Mouse (Mus musculus) cortical plate, adult 2 months (tissue): ENCODE measurements around the gene Auts2. TPM values are rescaled to one million over a fixed set of nuclear protein-coding genes. Genes with fewer than 3 reads are reported as not detected.

Experiments used
- H3K27ac ChIP-seq: fragments of 200-500 bp; 2 replicates; pipeline ENCODE4 v1.5.1; 2012; ENCODE audit warnings: low read length, control low read depth, inconsistent platforms; ENCODE audit not compliant: insufficient read depth
- H3K4me1 ChIP-seq: fragments of 200-500 bp; 2 replicates; pipeline ENCODE4 v1.6.1; 2011; ENCODE audit warnings: low read length; ENCODE audit not compliant: control insufficient read depth, insufficient read depth
- H3K4me3 ChIP-seq: fragments of 200-500 bp; 2 replicates; pipeline ENCODE4 v1.5.1; 2011; ENCODE audit warnings: mild to moderate bottlenecking, low read length, control low read depth; ENCODE audit not compliant: insufficient read depth
- CTCF ChIP-seq: fragments of 200-500 bp; IDR thresholded peaks from 2 replicates; pipeline ENCODE4 v1.5.1; 2011; ENCODE audit warnings: mild to moderate bottlenecking, control low read depth, low read length; ENCODE audit not compliant: insufficient read depth; ENCODE audit errors: extremely low read depth
- POLR2A ChIP-seq: fragments of 200-500 bp; IDR thresholded peaks from 2 replicates; pipeline ENCODE4 v1.6.1; 2011; ENCODE audit warnings: mild to moderate bottlenecking, low read length, control low read depth; ENCODE audit not compliant: insufficient read depth; ENCODE audit errors: extremely low read depth
- polyA plus RNA-seq: library from polyadenylated mRNA; depleted of rRNA; stranded (reverse); fragments of >200 nt; gene quantifications from 2 replicates; pipeline ENCODE4 v1.2.3, GENCODE M21; 2012

Gene Auts2
- polyA plus RNA-seq, 1 experiment = 29.7 TPM

DNA sequence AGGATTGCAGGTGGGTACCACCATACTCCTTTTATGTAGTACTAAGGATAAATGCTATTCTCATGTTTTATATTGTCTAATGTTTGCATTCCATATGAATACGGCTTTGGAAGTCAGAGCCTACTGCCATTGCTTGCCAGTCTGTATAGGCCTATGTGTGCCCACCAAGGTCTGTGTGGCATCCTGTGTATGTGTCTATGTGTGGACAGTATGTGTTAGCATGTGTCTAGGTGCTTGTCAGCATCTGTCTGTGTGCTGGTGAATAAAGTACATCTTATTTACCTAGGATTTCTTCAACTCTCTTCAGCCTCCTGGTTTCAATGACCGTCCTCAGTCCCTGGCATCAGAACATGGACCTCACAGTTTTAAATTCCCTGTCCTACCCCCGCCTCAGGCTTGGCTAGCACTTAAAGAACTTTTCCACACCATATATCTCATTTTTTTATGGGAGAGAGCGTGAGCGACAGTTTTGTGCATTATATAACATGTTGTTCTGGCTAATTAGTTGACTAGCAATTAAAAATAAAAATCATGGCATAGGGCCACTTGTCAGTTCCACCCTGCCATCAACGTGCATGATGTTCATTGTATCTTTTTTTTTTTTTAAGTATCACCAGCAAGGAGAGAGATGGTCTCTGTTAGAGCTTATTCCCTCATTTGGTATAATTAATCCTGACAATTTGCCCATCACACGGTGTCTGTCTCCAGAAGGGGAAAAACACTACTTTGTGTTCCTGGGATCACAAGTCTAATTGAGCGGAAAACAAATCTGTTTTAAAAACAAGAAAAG is 587.7 kb downstream of the Auts2 start:
- peaks cover 1% of the 10 kb centered on the region; the same call in 1 of the 2 replicates for H3K4me1 ChIP-seq
- no peak overlapping the region for H3K4me3 ChIP-seq
- TF ChIP-seq POLR2A (no peak), CTCF (no peak)
- H3K27ac ChIP-seq = no peak overlapping the region

DNA sequence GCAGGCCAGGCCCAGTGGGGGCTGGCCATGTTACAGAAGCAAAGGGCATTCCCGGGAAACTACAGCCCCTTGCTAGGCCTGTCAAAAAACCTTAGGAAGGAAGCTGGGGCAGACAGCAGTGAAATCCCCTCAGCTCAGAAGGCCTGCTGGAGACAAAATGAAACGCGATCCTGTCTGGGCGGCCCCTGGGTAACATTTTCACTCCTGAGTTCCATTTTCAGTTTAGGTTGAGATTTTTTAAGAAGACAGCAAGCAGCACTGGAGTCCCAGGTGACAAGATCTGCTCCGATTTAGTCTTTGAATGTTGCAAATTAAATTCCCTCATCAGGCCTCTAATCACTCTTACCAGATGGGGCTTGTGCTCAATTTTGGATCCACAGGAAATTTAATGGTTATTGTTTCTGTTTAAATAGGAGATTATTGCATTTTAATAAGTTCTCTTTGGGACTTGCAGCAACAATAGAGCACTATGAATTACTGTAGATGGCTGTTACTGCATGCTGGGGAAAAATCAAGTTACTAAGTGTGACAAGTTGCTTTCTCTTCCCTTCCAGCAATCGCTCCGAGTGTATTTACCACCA is 594.5 kb downstream of the Auts2 start:
- no peaks in the 10 kb centered on the region for H3K4me1 ChIP-seq
- TF ChIP-seq POLR2A (no peak), CTCF (no peak)
- no peak overlapping the region for H3K4me3 ChIP-seq
- no peak overlapping the region for H3K27ac ChIP-seq

DNA sequence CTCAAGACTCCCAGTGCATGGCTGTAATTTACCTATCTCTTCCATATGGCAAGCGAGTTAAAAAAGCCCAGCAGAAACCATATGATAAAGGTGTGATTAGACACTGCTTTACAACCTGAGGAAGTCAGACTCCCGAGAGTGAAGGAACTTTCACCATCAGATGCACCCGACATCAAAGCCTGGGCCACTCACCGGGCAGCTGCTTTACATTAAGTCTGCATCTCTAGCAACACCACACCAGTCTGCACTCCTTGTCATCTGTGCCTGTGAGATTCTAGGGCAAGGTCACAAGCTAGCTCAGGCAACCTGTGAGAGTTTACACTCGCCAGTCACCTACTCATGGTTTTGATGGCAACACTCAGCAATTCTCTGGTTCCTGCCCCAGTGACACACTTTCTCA is 596.3 kb downstream of the Auts2 start:
- H3K27ac ChIP-seq = no peak overlapping the region
- TF ChIP-seq CTCF (no peak), POLR2A (no peak)

DNA sequence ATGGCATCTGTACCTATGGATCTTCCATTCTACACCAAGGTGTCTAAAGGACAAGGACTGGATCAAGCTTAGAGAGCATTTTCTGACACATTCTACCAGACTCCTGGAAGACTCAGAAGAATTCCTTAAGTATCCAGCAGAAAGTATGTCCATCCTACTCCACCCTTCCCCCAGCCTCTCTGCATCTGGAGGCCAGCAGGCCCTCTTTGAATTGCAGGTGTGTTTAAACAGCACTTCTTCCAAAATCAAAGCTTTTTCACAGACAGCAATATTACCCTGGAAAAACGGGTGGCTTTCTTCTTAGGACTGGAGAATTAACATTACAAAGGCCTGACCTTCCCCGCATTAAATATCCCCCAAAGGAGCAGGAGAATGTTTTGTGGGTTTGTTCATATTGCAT is 598.4 kb downstream of the Auts2 start:
- H3K4me3 ChIP-seq = no peak overlapping the region
- no peaks in the 10 kb centered on the region for H3K4me1 ChIP-seq
- TF ChIP-seq CTCF = no peak
- no peak for TF ChIP-seq POLR2A
- no peak overlapping the region for H3K27ac ChIP-seq

More for the DNA sequence above, 596.3 kb downstream of the Auts2 start:
- Histone ChIP-seq H3K4me3 (no peak overlapping the region), H3K4me1 (no peaks in the 10 kb centered on the region)

DNA sequence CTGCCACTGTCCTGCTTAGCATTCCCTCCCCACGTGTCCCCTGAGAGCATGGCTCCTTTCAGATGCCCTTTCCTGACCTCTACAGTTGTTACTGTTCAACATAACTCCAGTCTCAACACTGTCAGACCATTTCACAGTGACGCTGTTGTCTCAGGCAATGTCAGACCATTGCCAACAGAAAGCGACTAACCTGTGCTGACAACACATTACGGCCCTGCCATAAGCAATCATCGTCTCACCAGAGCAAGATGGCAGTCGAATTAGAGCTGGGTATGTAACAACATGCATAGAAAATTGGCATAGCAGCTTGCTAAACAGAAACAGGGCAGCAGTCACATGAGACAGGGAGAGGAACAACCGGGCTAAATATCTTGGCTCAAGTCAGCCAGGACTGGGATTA is 614.4 kb downstream of the Auts2 start:
- TF ChIP-seq POLR2A (no peak), CTCF (no peak)
- Histone ChIP-seq H3K27ac (no peak overlapping the region), H3K4me1 (peaks cover 1% of the 10 kb centered on the region; the same call in 1 of the 2 replicates), H3K4me3 (no peak overlapping the region)

DNA sequence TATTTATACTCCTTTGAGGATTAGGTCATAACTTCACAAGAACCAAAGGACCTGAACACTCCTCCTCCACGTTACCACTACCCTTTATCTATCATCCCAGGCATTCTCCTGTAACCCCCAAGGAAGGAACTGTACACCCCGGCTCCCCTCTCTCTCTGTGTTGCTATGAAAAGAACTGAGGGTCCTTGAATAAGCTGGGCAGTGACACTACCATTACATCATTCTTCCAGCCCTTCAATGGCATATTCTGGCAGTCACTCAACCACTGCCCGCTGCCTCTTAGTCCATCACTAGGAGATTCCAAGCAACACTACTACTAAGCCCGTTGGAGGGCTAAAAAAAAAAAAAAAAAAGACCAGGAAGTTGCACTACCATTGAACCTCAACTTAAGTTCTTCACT is 620.4 kb downstream of the Auts2 start:
- Histone ChIP-seq H3K4me3 (no peak overlapping the region), H3K4me1 (no peaks in the 10 kb centered on the region), H3K27ac (no peak overlapping the region)
- no peak for TF ChIP-seq CTCF
- no peak for TF ChIP-seq POLR2A

DNA sequence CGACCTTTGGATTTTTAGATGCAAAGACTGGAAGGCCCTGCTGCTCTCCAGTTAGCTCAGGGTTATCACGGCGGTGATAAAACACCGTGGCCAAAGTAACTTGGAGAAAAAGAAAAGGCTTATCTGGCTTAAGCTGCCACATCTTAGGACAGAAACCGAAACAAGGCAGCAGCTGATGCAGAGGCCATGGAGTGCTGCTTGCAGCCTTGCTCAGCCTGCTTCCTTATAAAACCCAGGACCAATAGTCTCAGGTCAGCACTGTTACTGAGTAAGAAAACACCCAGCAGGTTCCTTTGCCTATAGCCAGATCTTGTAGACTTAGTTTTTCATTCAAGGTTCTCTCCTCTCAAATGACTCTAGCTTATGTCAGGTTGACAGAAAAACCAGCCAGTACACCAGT is 621.0 kb downstream of the Auts2 start:
- no peak for TF ChIP-seq CTCF
- TF ChIP-seq POLR2A = no peak
- Histone ChIP-seq H3K4me3 (no peak overlapping the region), H3K4me1 (no peaks in the 10 kb centered on the region), H3K27ac (no peak overlapping the region)

DNA sequence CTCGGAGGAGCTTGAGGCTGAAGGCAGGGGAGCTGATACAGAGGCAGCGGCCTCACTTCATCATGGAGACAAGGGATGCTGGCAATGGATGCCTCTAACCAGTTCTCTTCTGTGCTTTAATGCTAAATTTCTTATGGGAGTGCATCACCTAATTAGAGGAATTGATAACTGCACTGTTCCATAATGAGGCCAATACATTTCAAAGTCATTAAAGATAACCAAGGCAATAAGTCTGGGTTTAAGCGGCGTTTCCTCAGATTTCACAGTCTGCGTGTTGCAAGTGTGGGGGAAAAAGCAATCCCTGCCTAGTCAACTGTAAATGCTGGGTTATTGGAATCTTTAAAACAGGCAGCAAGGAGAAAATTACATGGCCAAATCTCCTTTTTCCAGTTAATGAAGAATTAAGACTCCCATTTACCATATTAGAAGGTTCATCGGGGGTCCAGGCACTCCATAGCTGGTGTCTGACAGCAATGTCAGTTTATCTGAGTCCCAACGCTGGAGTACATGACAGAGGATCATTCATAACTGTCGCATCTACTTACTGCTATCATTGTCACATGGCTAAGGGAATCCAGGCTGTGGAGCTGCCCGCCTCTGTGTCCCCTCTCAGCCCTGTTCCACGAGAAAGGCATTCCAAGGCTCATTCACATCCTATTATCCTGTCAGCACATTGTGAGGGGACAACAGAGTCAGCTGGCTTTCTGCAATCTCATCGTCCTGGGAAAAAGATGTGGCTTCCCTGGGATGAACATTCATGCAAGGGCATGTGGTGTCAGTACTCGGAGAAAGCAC is 623.0 kb downstream of the Auts2 start:
- H3K27ac ChIP-seq = no peak overlapping the region
- H3K4me3 ChIP-seq = no peak overlapping the region
- no peaks in the 10 kb centered on the region for H3K4me1 ChIP-seq
- TF ChIP-seq POLR2A (no peak), CTCF (no peak)

DNA sequence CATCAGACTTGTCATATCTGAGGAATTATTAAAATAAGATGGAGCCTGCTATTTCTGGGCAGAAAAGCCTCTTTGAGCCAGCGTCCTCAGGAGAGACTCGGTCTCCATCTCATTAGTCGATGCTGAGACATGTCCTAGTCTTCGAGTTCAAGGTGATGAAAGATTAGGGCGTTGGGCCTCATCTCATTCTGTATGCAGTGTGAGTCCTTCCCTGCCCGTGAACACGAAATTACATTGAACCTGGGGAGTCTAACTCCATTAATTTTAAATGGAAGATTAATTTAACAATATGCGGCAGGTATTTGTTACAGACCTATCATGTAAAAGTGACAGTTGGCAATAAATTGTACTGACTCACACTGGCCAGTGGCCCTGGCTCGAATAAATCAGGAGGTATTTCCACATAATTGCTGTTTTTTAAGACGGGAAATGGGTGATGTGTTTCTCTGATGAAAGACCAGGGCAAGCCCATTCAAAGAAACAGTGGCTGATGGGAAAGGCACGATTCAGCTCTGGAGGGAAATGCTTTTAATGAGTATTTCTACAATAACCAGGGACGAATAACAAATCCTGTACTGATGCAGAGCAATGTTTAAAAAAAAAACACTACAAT is 626.2 kb downstream of the Auts2 start:
- TF ChIP-seq CTCF (no peak), POLR2A (no peak)
- Histone ChIP-seq H3K27ac (no peak overlapping the region), H3K4me3 (no peak overlapping the region), H3K4me1 (no peaks in the 10 kb centered on the region)
